Mouse (Mus musculus) hindbrain, embryonic 12.5 days (tissue): ENCODE data around the gene Rbmy. TPM values are rescaled to one million over a fixed set of nuclear protein-coding genes. Genes with fewer than 3 reads are reported as not detected.
"Not testable (repeated sequence)": the region's sequence is repeated elsewhere in the genome, so short reads cannot be mapped to it uniquely, and the experiment has no call there.

Experiments
- ATAC-seq: fragments of 200-750 bp; cut with Nextera tagmentation; 2 replicates; pipeline ENCODE4 v1.8.0; 2017; ENCODE audit warnings: moderate TSS enrichment; ENCODE audit not compliant: low FRiP score
- H3K27ac ChIP-seq: fragments of 300-500 bp; sonication (generic); 2 replicates; pipeline ENCODE4 v1.5.1; 2016; ENCODE audit warnings: mild to moderate bottlenecking
- H3K27me3 ChIP-seq: fragments of 300-500 bp; sonication (generic); 2 replicates; pipeline ENCODE4 v1.6.1; 2016; ENCODE audit warnings: mild to moderate bottlenecking
- H3K36me3 ChIP-seq: fragments of 300-500 bp; sonication (generic); 2 replicates; pipeline ENCODE4 v1.6.1; 2016; ENCODE audit warnings: mild to moderate bottlenecking
- H3K4me1 ChIP-seq: fragments of 300-500 bp; sonication (generic); 2 replicates; pipeline ENCODE4 v1.6.1; 2016
- H3K4me2 ChIP-seq: fragments of 300-500 bp; sonication (generic); replicated peaks from 2 replicates; pipeline ENCODE4 v1.6.1; 2016; ENCODE audit warnings: mild to moderate bottlenecking
- H3K4me3 ChIP-seq: fragments of 300-500 bp; sonication (generic); 2 replicates; pipeline ENCODE4 v1.5.1; 2016; ENCODE audit warnings: mild to moderate bottlenecking
- H3K9ac ChIP-seq: fragments of 300-500 bp; sonication (generic); 2 replicates; pipeline ENCODE4 v1.6.1; 2016; ENCODE audit warnings: mild to moderate bottlenecking, moderate library complexity
- H3K9me3 ChIP-seq: fragments of 300-500 bp; sonication (generic); replicated peaks from 2 replicates; pipeline ENCODE4 v1.6.1; 2016; ENCODE audit warnings: mild to moderate bottlenecking
- WGBS: fragments of 180-500 bp; shearing (Covaris S2); methylation state at CpG from one replicate; pipeline ENCODE4 v1.1.7; 2016; 5-methylcytosine and 5-hydroxymethylcytosine counted together
- polyA plus RNA-seq: library from polyadenylated mRNA; unstranded; fragments of >200 nt; fragmentation: Nextera tagmentation; extraction: Ambion mirVana; gene quantifications from 2 replicates; pipeline ENCODE4 v1.2.1, GENCODE M21; 2016

The Rbmy gene
- polyA plus RNA-seq = not detected in 2 replicates

DNA sequence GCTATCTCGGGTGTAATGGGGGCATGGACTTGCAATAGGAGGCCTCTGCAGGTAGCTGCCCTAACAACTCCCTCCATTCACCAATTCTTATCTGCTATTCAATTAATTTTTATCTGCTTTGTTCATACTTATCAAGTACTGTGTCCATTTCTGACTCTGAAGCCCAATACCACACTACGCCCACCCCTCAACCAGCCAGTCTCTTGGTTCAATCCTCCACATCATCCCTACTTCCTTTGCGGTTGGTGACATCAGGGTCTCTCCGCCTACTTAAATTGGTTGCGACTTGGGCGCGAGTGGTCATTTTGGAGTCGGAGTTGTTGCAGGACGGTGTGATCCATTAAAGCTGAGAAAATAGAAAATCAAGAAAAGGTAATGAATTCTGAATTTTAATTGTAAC is at the start of gene Rbmy, which contains the start of gene Gm10256:
Rbmy (plus strand) TSS at position 301 of the 400 bp plus-strand sequence.
Gm10256 (plus strand) TSS at position 320 of the 400 bp plus-strand sequence.
- WGBS = no CpG with 5 or more reads among the region's 9 CpGs

DNA sequence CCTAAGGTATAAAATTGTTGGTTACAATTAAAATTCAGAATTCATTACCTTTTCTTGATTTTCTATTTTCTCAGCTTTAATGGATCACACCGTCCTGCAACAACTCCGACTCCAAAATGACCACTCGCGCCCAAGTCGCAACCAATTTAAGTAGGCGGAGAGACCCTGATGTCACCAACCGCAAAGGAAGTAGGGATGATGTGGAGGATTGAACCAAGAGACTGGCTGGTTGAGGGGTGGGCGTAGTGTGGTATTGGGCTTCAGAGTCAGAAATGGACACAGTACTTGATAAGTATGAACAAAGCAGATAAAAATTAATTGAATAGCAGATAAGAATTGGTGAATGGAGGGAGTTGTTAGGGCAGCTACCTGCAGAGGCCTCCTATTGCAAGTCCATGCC is 34.4 kb upstream of the Rbmy start, which contains the start of gene Gm4064:
Gm4064 (minus strand) TSS at position 101 of the 400 bp plus-strand sequence.
- H3K9ac ChIP-seq, H3K4me3 ChIP-seq, H3K27ac ChIP-seq, H3K9me3 ChIP-seq, H3K4me2 ChIP-seq, ATAC-seq, H3K36me3 ChIP-seq, H3K27me3 ChIP-seq, H3K4me1 ChIP-seq: not testable (repeated sequence)
- no CpG with 5 or more reads among the region's 8 CpGs for WGBS

More for the DNA sequence above, at the start of gene Rbmy, which contains the start of gene Gm10256:
- H3K4me3 ChIP-seq, H3K4me1 ChIP-seq, ATAC-seq, H3K36me3 ChIP-seq, H3K9ac ChIP-seq, H3K4me2 ChIP-seq, H3K9me3 ChIP-seq, H3K27ac ChIP-seq, H3K27me3 ChIP-seq: not testable (repeated sequence)

Other genes with a start within 250 kb of the Rbmy start
- gene H2al2c, start 231.6 kb upstream of the Rbmy start, polyA plus RNA-seq = not detected in 2 replicates
- gene Sry, start 167.0 kb upstream of the Rbmy start, polyA plus RNA-seq = not detected in 2 replicates
- gene H2al2b, start 110.0 kb upstream of the Rbmy start, polyA plus RNA-seq = not detected in 2 replicates
- not detected in 2 replicates for gene Gm4064, start 34.5 kb upstream of the Rbmy start, polyA plus RNA-seq
- gene Gm10256, start within 50 bp of the Rbmy start, polyA plus RNA-seq = not detected in 2 replicates
- gene Gm10352, start 70.3 kb downstream of the Rbmy start, polyA plus RNA-seq = not detected in 2 replicates
- not detected in 2 replicates for gene Gm29289, start 101.9 kb downstream of the Rbmy start, polyA plus RNA-seq